Mouse (Mus musculus) left cerebral cortex, postnatal 25 days (tissue): Measurements from ENCODE around the gene Dhx58. TPM values are rescaled to one million over a fixed set of nuclear protein-coding genes. Genes with fewer than 3 reads are reported as not detected.

Experiments
- DNase-seq, 2 experiments: peaks; one replicate each; pipeline ENCODE4 v3.0.0; 2022; ENCODE audit warnings: low spot score in 2 of 2, mixed read lengths in 1 of 2
- intact Hi-C: fragments of 180-260 bp; cut with DNase I; formaldehyde crosslinking; loops from one replicate; pipeline ENCODE4 v1.15.1; 2025
- total RNA-seq, 2 experiments: library from RNA; stranded (reverse); gene quantifications; 2 replicates each; pipeline ENCODE4 v1.2.3; 2021

The Dhx58 gene
- total RNA-seq = 1 to 10 TPM; 1.9 to 2.6 TPM

GRCm38 (mm10) chr11:100703851-100704531 lies at the start of gene Dhx58:
Gene Dhx58, minus strand, starts transcription at chr11:100704271.
- intact Hi-C loops = loop anchor here (2.0 kb wide), 2 partner anchors 77 to 133 kb away; no protein-coding TSS in a partner anchor
- DNase-seq = no peak

- intact Hi-C loops = no loop called here
- DNase-seq = peak in 1 of 2 experiments; percentile 63
Measured at GRCm38 (mm10) chr11:100752294-100752693, 48.2 kb upstream of the Dhx58 start.

GRCm38 (mm10) chr11:100750127-100750526 lies 46.1 kb upstream of the Dhx58 start:
- intact Hi-C loops = no loop called here

GRCm38 (mm10) chr11:100749469-100749868 lies 45.4 kb upstream of the Dhx58 start:
- DNase-seq = peak; percentile 35 to 81
- intact Hi-C loops = no loop called here

More at GRCm38 (mm10) chr11:100750127-100750526, 46.1 kb upstream of the Dhx58 start:
- DNase-seq = peak in 1 of 2 experiments; percentile 58

- peak in 1 of 2 experiments; percentile 70 for DNase-seq
- intact Hi-C loops = no loop called here
Measured at GRCm38 (mm10) chr11:100748620-100749019, 44.5 kb upstream of the Dhx58 start.

GRCm38 (mm10) chr11:100747114-100747513 lies 43.0 kb upstream of the Dhx58 start:
- no peak for DNase-seq
- intact Hi-C loops = no loop called here

- intact Hi-C loops = no loop called here
- no peak for DNase-seq
Measured at GRCm38 (mm10) chr11:100746546-100746945, 42.5 kb upstream of the Dhx58 start.

GRCm38 (mm10) chr11:100745085-100745484 lies 41.0 kb upstream of the Dhx58 start:
- DNase-seq = peak; percentile 32 to 72
- intact Hi-C loops = no loop called here

- intact Hi-C loops = no loop called here
- no peak for DNase-seq
Measured at GRCm38 (mm10) chr11:100741348-100741747, 37.3 kb upstream of the Dhx58 start.

- intact Hi-C loops = loop anchor here (2.0 kb wide), 2 partner anchors 22 to 24 kb away; no protein-coding TSS in a partner anchor
- DNase-seq = no peak
Measured at GRCm38 (mm10) chr11:100738749-100739148, 34.7 kb upstream of the Dhx58 start.

GRCm38 (mm10) chr11:100738066-100738604 lies 34.1 kb upstream of the Dhx58 start, which contains the start of gene Rab5c:
Gene Rab5c, minus strand, starts transcription at chr11:100738215.
- intact Hi-C loops = loop anchor here (2.0 kb wide), 2 partner anchors 23 kb away; no protein-coding TSS in a partner anchor
- DNase-seq = peak; percentile 99 to 100

- no peak for DNase-seq
- intact Hi-C loops = no loop called here
Measured at GRCm38 (mm10) chr11:100737105-100737733, 33.1 kb upstream of the Dhx58 start.

GRCm38 (mm10) chr11:100736746-100737080 lies 32.6 kb upstream of the Dhx58 start:
- intact Hi-C loops = no loop called here
- DNase-seq = no peak

- intact Hi-C loops = no loop called here
Measured at GRCm38 (mm10) chr11:100735954-100736745, 32.1 kb upstream of the Dhx58 start.

GRCm38 (mm10) chr11:100735134-100735865 lies 31.2 kb upstream of the Dhx58 start:
- no peak for DNase-seq
- intact Hi-C loops = no loop called here

More at GRCm38 (mm10) chr11:100735954-100736745, 32.1 kb upstream of the Dhx58 start:
- DNase-seq = no peak

GRCm38 (mm10) chr11:100730477-100731205 lies 26.6 kb upstream of the Dhx58 start:
- intact Hi-C loops = no loop called here

GRCm38 (mm10) chr11:100729976-100730375 lies 25.9 kb upstream of the Dhx58 start:
- DNase-seq = no peak
- intact Hi-C loops = no loop called here

More at GRCm38 (mm10) chr11:100730477-100731205, 26.6 kb upstream of the Dhx58 start:
- no peak for DNase-seq

GRCm38 (mm10) chr11:100728601-100729000 lies 24.5 kb upstream of the Dhx58 start:
- intact Hi-C loops = no loop called here

More at GRCm38 (mm10) chr11:100728601-100729000, 24.5 kb upstream of the Dhx58 start:
- DNase-seq = no peak
